Mouse (Mus musculus): ENCODE results near the gene Borcs8.

GRCm38 (mm10) chr8:70157240-70157800, 18.0 kb downstream of the Borcs8 start:
- TF ChIP-seq CTCF (IDR thresholded peaks at IDR 0.05; ENCODE audit: insufficient read depth, low read depth, low read length), result no peak
- TF ChIP-seq POLR2A (IDR thresholded peaks at IDR 0.05; ENCODE audit: insufficient read depth, low read depth, low read length), result no peak
